Mouse (Mus musculus): ENCODE results near the gene Hist3h2a. TPM values are rescaled to one million over a fixed set of nuclear protein-coding genes. Genes with fewer than 3 reads are reported as not detected.

Gene Hist3h2a
- polyA plus RNA-seq, 1 experiment from 2014 or later = 18.7 TPM

DNA sequence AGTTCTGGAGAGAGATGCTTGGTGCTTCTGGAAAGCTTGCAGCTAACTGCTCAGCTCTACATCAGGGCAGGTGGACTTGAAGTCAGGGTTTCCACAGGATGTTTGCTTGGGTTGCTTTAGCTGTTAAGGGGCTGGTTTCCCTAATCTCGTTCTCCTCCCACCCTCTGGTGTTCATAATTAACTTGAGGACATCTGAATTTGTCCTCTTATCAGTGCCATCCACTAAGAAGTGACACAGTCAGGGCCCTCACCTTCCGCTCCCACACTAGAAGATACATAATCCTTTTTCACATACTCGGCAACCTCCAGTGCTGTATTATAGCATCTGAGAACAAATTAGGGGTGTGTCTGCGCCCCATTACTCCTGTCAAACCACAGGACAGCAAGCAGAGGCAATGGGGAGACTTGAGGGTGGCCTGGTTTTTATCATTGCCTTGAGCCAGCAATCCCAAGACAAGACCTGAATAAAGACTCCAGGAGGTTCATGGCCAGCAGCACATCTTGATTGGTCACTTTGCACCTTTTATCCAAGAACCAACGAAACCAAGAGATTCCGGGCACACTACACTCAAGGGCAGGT, 38.7 kb downstream of the Hist3h2a start:
- no peak overlapping the region for H3K9ac ChIP-seq (ENCODE audit: low read length)
- no peaks in the 10 kb centered on the region for H3K27me3 ChIP-seq (ENCODE audit: control insufficient read depth, insufficient read depth, low read length)
- H3K36me3 ChIP-seq (ENCODE audit: control insufficient read depth, insufficient read depth, low read length) = peaks cover 2% of the 10 kb centered on the region; the same call in 1 of the 2 replicates
- 59% methylated on average over 6 of the region's 6 CpGs for WGBS
- ATAC-seq (ENCODE audit: low FRiP score, low TSS enrichment) (no peak), DNase-seq (ENCODE audit: low spot score) (no peak)
- no peaks in the 10 kb centered on the region for H3K4me1 ChIP-seq (replicated peaks; ENCODE audit: control insufficient read depth, insufficient read depth)
- H3K9me3 ChIP-seq (ENCODE audit: control insufficient read depth, low read length) = no peaks in the 10 kb centered on the region
- no peak overlapping the region for H3K27ac ChIP-seq (replicated peaks)
- H3K4me2 ChIP-seq (replicated peaks; ENCODE audit: low read depth) = no peak overlapping the region
- H3K4me3 ChIP-seq (ENCODE audit: low read depth, low read length) = no peak overlapping the region
- no peak for TF ChIP-seq CTCF (IDR thresholded peaks at IDR 0.05; ENCODE audit: low read depth)
- TF ChIP-seq EP300 (optimal IDR thresholded peaks at IDR 0.05) = no peak

DNA sequence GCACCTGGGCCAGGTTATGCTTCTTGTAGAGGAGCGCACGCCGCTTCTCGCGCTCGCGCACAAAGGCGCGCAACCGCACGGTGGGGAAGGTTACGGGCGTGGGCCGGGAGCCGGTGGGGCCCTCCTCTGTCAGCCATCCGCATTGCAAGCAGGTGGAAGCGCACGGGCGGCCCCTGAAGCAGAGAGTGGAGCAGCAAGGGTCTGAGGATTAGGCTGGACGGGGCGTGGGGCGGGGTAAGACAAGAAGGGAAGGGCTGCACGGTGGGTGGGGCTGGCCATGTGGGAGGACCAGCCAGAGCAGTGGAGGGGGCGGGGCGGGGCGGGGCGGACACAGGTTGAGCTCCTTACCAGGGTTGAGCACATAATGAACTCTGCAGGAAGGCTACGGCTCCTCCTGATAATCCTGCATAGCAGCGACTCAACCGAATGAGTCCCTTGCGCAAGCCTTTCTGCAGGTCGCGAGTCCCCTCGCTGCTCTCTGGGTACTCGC, 39.9 kb downstream of the Hist3h2a start:
- no peaks in the 10 kb centered on the region for H3K4me1 ChIP-seq (replicated peaks; ENCODE audit: control insufficient read depth, insufficient read depth)
- peaks cover 2% of the 10 kb centered on the region; the same call in 1 of the 2 replicates for H3K36me3 ChIP-seq (ENCODE audit: control insufficient read depth, insufficient read depth, low read length)
- WGBS = 3% methylated on average over 33 of the region's 35 CpGs
- H3K27me3 ChIP-seq (ENCODE audit: control insufficient read depth, insufficient read depth, low read length) = no peaks in the 10 kb centered on the region
- DNase-seq (ENCODE audit: low spot score) (peak; percentile 83), ATAC-seq (ENCODE audit: low FRiP score, low TSS enrichment) (peak; percentile 75)
- no peak for TF ChIP-seq EP300 (optimal IDR thresholded peaks at IDR 0.05)
- TF ChIP-seq CTCF (IDR thresholded peaks at IDR 0.05; ENCODE audit: low read depth) = peak; percentile 46
- no peaks in the 10 kb centered on the region for H3K9me3 ChIP-seq (ENCODE audit: control insufficient read depth, low read length)
- peak overlapping the region; percentile 35; the same call in 1 of the 2 replicates for H3K4me3 ChIP-seq (ENCODE audit: low read depth, low read length)
- H3K4me2 ChIP-seq (replicated peaks; ENCODE audit: low read depth) = peak overlapping the region; percentile 63
- H3K9ac ChIP-seq (ENCODE audit: low read length) = no peak overlapping the region
- H3K27ac ChIP-seq (replicated peaks) = no peak overlapping the region

DNA sequence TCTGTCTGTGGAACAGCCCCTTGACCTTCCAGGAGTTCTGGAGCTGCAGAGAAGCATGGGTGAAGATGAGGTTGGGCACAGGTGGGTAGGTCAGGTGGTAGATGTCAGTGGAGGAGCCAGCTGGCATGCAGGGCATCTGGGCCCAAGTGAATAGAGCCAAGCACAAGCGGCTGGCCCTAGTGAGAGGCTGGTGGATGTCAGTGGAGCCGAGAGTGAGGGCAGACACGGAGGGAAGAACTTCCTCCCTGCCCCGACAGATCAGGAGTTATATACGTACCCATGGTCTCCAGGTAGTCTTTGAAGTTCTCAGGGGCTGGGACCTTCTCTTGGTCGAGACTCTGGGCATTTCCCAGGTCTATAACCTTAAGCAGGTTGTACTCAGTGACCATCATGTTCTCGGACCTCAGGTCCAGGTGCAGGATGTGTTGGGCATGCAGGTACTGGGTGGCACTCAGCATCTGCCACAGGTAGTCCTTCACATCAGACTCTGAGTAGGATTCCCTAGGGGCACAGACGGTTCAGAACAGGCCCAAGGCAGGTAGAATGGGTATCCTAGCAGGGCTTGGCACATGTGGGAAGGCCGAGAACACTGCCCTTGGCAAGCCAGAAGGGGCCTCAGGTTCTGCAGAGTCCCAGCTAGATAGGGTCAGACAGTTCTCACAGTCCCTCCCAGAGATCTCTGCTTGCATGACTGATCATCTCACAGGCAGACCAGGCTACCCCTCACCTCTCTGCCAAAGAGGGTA, 40.7 kb downstream of the Hist3h2a start:
- no peak overlapping the region for H3K9ac ChIP-seq (ENCODE audit: low read length)
- no peak for DNase-seq (ENCODE audit: low spot score)
- H3K36me3 ChIP-seq (ENCODE audit: control insufficient read depth, insufficient read depth, low read length) = peaks cover 2% of the 10 kb centered on the region; the same call in 1 of the 2 replicates
- H3K4me3 ChIP-seq (ENCODE audit: low read depth, low read length) = no peak overlapping the region
- no peak overlapping the region for H3K27ac ChIP-seq (replicated peaks)
- TF ChIP-seq CTCF (IDR thresholded peaks at IDR 0.05; ENCODE audit: low read depth) = no peak
- TF ChIP-seq EP300 (optimal IDR thresholded peaks at IDR 0.05) = no peak
- no peaks in the 10 kb centered on the region for H3K27me3 ChIP-seq (ENCODE audit: control insufficient read depth, insufficient read depth, low read length)
- 85% methylated on average over 9 of the region's 9 CpGs for WGBS
- ATAC-seq (ENCODE audit: low FRiP score, low TSS enrichment) = no peak
- H3K9me3 ChIP-seq (ENCODE audit: control insufficient read depth, low read length) = no peaks in the 10 kb centered on the region
- H3K4me1 ChIP-seq (replicated peaks; ENCODE audit: control insufficient read depth, insufficient read depth) = no peaks in the 10 kb centered on the region
- H3K4me2 ChIP-seq (replicated peaks; ENCODE audit: low read depth) = peak overlapping the region; percentile 63; the same call in 1 of the 2 replicates

DNA sequence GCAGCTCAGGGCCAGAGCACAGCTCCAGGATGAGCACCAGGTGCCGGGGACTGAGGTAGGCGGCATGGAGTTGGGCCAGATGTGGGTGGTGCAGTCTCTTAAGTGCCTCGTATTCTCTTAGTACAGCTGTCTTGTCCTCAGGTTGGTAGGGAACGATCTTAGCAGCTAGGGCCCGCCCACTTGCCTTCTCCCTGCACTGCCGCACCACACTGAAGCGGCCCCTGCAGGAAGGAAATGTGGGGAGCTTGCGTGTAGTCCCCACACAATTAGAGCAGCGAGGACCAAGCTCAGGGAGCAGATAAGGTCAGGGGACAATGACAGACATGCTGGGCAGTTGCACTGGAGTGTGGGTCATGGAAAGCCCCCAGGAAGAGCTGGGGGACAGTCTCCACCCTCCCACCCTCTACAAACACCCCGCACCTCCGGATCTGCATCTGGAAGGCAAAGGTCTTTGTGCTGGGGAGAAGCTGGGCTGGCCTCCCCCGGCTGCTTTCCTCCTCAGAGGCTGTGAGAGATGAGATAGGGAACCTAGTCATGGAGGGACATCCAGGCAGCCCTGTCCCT, 41.4 kb downstream of the Hist3h2a start:
- no peak for DNase-seq (ENCODE audit: low spot score)

DNA sequence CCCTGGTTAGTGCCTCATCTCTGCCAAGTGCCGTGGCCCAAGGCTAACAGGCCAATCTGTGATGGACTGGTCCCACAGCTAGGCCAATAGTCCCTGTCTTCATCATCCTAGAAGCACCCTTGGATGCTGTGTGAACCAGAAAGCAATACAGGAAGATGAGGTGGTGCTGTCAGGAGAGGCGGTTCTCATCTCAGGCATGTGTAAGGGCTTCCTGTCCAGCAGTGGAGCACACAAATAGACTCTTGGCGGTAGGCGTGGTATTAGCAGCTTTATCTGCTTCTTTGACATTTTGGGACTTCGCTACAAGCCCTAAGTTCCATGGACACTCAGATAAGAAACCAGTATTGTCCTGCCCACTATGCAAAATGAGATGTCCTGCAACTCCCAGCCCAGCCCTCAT, 43.1 kb downstream of the Hist3h2a start:
- DNase-seq (ENCODE audit: low spot score) (no peak), ATAC-seq (ENCODE audit: low FRiP score, low TSS enrichment) (no peak)
- WGBS = 74% methylated on average over 5 of the region's 5 CpGs
- Histone ChIP-seq H3K4me2 (replicated peaks; ENCODE audit: low read depth) (no peak overlapping the region), H3K4me1 (replicated peaks; ENCODE audit: control insufficient read depth, insufficient read depth) (no peaks in the 10 kb centered on the region), H3K9ac (ENCODE audit: low read length) (no peak overlapping the region), H3K4me3 (ENCODE audit: low read depth, low read length) (no peak overlapping the region), H3K27ac (replicated peaks) (no peak overlapping the region), H3K36me3 (ENCODE audit: control insufficient read depth, insufficient read depth, low read length) (no peaks in the 10 kb centered on the region), H3K27me3 (ENCODE audit: control insufficient read depth, insufficient read depth, low read length) (no peaks in the 10 kb centered on the region), H3K9me3 (ENCODE audit: control insufficient read depth, low read length) (no peaks in the 10 kb centered on the region)
- no peak for TF ChIP-seq EP300 (optimal IDR thresholded peaks at IDR 0.05)
- TF ChIP-seq CTCF (IDR thresholded peaks at IDR 0.05; ENCODE audit: low read depth) = no peak

More for the DNA sequence above, 41.4 kb downstream of the Hist3h2a start:
- H3K27ac ChIP-seq (replicated peaks) = no peak overlapping the region
- H3K4me1 ChIP-seq (replicated peaks; ENCODE audit: control insufficient read depth, insufficient read depth) = no peaks in the 10 kb centered on the region
- H3K9me3 ChIP-seq (ENCODE audit: control insufficient read depth, low read length) = no peaks in the 10 kb centered on the region
- TF ChIP-seq CTCF (IDR thresholded peaks at IDR 0.05; ENCODE audit: low read depth) = peak; percentile 21; the same call in 1 of the 2 replicates
- no peak for TF ChIP-seq EP300 (optimal IDR thresholded peaks at IDR 0.05)
- no peak overlapping the region for H3K4me3 ChIP-seq (ENCODE audit: low read depth, low read length)
- no peak for ATAC-seq (ENCODE audit: low FRiP score, low TSS enrichment)
- peaks cover 1% of the 10 kb centered on the region; the same call in 1 of the 2 replicates for H3K36me3 ChIP-seq (ENCODE audit: control insufficient read depth, insufficient read depth, low read length)
- no peaks in the 10 kb centered on the region for H3K27me3 ChIP-seq (ENCODE audit: control insufficient read depth, insufficient read depth, low read length)
- no peak overlapping the region for H3K4me2 ChIP-seq (replicated peaks; ENCODE audit: low read depth)
- 53% methylated on average over 12 of the region's 12 CpGs for WGBS
- H3K9ac ChIP-seq (ENCODE audit: low read length) = no peak overlapping the region

Data from stomach, postnatal 0 days (tissue).